Mouse (Mus musculus) MEL (cell line): ENCODE data around the gene Ambra1. TPM values are rescaled to one million over a fixed set of nuclear protein-coding genes. Genes with fewer than 3 reads are reported as not detected.

Source experiments
- DNase-seq: peaks from one replicate; pipeline ENCODE4 v3.0.0; 2011; ENCODE audit warnings: low read depth, low spot score
- H3K27ac ChIP-seq: 2 replicates; pipeline ENCODE4 v1.5.1; 2012; ENCODE audit warnings: low read depth, mild to moderate bottlenecking, control low read depth, low read length, moderate library complexity; ENCODE audit not compliant: control insufficient read depth
- H3K27me3 ChIP-seq, 2 experiments: fragments of 150-350 bp in 1 of 2; sonication (generic) in 1 of 2; 2 replicates each; pipeline ENCODE4 v1.6.1; 2012; ENCODE audit warnings: low read length in 2 of 2, mild to moderate bottlenecking in 2 of 2, improper control_type of control experiment in 1 of 2, moderate library complexity in 1 of 2; ENCODE audit not compliant: insufficient read depth in 2 of 2, control insufficient read depth in 1 of 2
- H3K36me3 ChIP-seq, 2 experiments: 2 replicates each; pipeline ENCODE4 v1.6.1; 2012 to 2014; ENCODE audit warnings: low read length in 2 of 2, improper control_type of control experiment in 1 of 2, inconsistent platforms in 1 of 2, mild to moderate bottlenecking in 1 of 2; ENCODE audit not compliant: insufficient read depth in 2 of 2, control insufficient read depth in 1 of 2
- H3K4me1 ChIP-seq, 2 experiments: fragments of 150-350 bp in 1 of 2; sonication (generic) in 1 of 2; 2 replicates each; pipeline ENCODE4 v1.6.1; 2012; ENCODE audit warnings: low read length in 2 of 2, improper control_type of control experiment in 1 of 2, mild to moderate bottlenecking in 1 of 2; ENCODE audit not compliant: insufficient read depth in 2 of 2, control insufficient read depth in 1 of 2
- H3K4me3 ChIP-seq, 2 experiments: fragments of 150-350 bp in 1 of 2; sonication (generic) in 1 of 2; 2 replicates each; pipeline ENCODE4 v1.5.1; 2012; ENCODE audit warnings: low read depth in 2 of 2, low read length in 2 of 2, mild to moderate bottlenecking in 2 of 2, moderate library complexity in 2 of 2, control low read depth in 1 of 2, improper control_type of control experiment in 1 of 2; ENCODE audit not compliant: control insufficient read depth in 1 of 2, insufficient read depth in 1 of 2
- H3K79me2 ChIP-seq: 2 replicates; pipeline ENCODE4 v1.6.1; 2012; ENCODE audit warnings: mild to moderate bottlenecking, low read length, moderate library complexity; ENCODE audit not compliant: control insufficient read depth, poor library complexity, insufficient read depth
- H3K9ac ChIP-seq: 2 replicates; pipeline ENCODE4 v1.6.1; 2012; ENCODE audit warnings: low read depth, mild to moderate bottlenecking, control low read depth, low read length, moderate library complexity; ENCODE audit not compliant: control insufficient read depth, poor library complexity, severe bottlenecking
- H3K9me3 ChIP-seq: fragments of 150-350 bp; sonication (generic); replicated peaks from 2 replicates; pipeline ENCODE4 v1.6.1; 2012; ENCODE audit warnings: mild to moderate bottlenecking, low read length, improper control_type of control experiment, moderate library complexity; ENCODE audit not compliant: insufficient read depth
- CHD1 ChIP-seq: IDR thresholded peaks from 2 replicates; pipeline ENCODE4 v1.6.1; 2012; ENCODE audit warnings: low read depth, mild to moderate bottlenecking, inconsistent platforms, low read length, improper control_type of control experiment
- CHD2 ChIP-seq: IDR thresholded peaks from 2 replicates; pipeline ENCODE4 v1.6.1; 2011; ENCODE audit warnings: low read length, improper control_type of control experiment
- CTCF ChIP-seq, 3 experiments: IDR thresholded peaks in 2 of 3; conservative IDR thresholded peaks in 1 of 3; 2 replicates each; pipeline ENCODE4 v1.5.1; 2011 to 2012; ENCODE audit warnings: low read length in 3 of 3, low read depth in 2 of 3, mild to moderate bottlenecking in 2 of 3, improper control_type of control experiment in 1 of 3, inconsistent platforms in 1 of 3, mixed read lengths in 1 of 3, moderate library complexity in 1 of 3; ENCODE audit not compliant: control insufficient read depth in 1 of 3, insufficient read depth in 1 of 3, poor library complexity in 1 of 3, severe bottlenecking in 1 of 3
- E2F4 ChIP-seq: IDR thresholded peaks from 2 replicates; pipeline ENCODE4 v1.6.1; 2011; ENCODE audit warnings: low read depth, low read length, improper control_type of control experiment, borderline replicate concordance
- ELF1 ChIP-seq: IDR thresholded peaks from 2 replicates; pipeline ENCODE4 v1.6.1; 2014; ENCODE audit warnings: low read depth, mild to moderate bottlenecking, inconsistent platforms, low read length, improper control_type of control experiment, moderate library complexity
- ETS1 ChIP-seq: IDR thresholded peaks from 2 replicates; pipeline ENCODE4 v1.6.1; 2012; ENCODE audit warnings: low read depth, mild to moderate bottlenecking, inconsistent platforms, low read length, improper control_type of control experiment, moderate library complexity
- GABPA ChIP-seq: IDR thresholded peaks from 2 replicates; pipeline ENCODE4 v1.6.1; 2012; ENCODE audit warnings: low read depth, mild to moderate bottlenecking, inconsistent platforms, low read length, improper control_type of control experiment, moderate library complexity
- GATA1 ChIP-seq: IDR thresholded peaks from 2 replicates; pipeline ENCODE4 v1.6.1; 2011; ENCODE audit warnings: low read depth, low read length, improper control_type of control experiment
- HCFC1 ChIP-seq: IDR thresholded peaks from 2 replicates; pipeline ENCODE4 v1.6.1; 2012; ENCODE audit warnings: low read depth, mild to moderate bottlenecking, inconsistent platforms, low read length, improper control_type of control experiment, moderate library complexity
- JUND ChIP-seq: IDR thresholded peaks from 2 replicates; pipeline ENCODE4 v1.6.1; 2011; ENCODE audit warnings: low read depth, mild to moderate bottlenecking, improper control_type of control experiment, low read length
- KAT2A ChIP-seq: conservative IDR thresholded peaks from 2 replicates; pipeline ENCODE4 v1.6.1; 2012; ENCODE audit warnings: low read depth, low read length, improper control_type of control experiment, inconsistent platforms
- MAFK ChIP-seq: IDR thresholded peaks from 2 replicates; pipeline ENCODE4 v1.6.1; 2011; ENCODE audit warnings: low read depth, mild to moderate bottlenecking, low read length, improper control_type of control experiment, borderline replicate concordance
- MAX ChIP-seq: IDR thresholded peaks from 2 replicates; pipeline ENCODE4 v1.6.1; 2011; ENCODE audit warnings: low read length, improper control_type of control experiment
- MAZ ChIP-seq: IDR thresholded peaks from 2 replicates; pipeline ENCODE4 v1.6.1; 2012; ENCODE audit warnings: low read depth, mild to moderate bottlenecking, inconsistent platforms, low read length, improper control_type of control experiment
- MEF2A ChIP-seq: IDR thresholded peaks from 2 replicates; pipeline ENCODE4 v1.6.1; 2014; ENCODE audit warnings: low read depth, mild to moderate bottlenecking, inconsistent platforms, low read length, improper control_type of control experiment; ENCODE audit not compliant: poor library complexity, insufficient replicate concordance, severe bottlenecking; ENCODE audit errors: extremely low read depth
- MXI1 ChIP-seq: IDR thresholded peaks from 2 replicates; pipeline ENCODE4 v1.6.1; 2011; ENCODE audit warnings: mild to moderate bottlenecking, low read depth, low read length, improper control_type of control experiment
- MYB ChIP-seq: IDR thresholded peaks from 2 replicates; pipeline ENCODE4 v1.6.1; 2011; ENCODE audit warnings: mild to moderate bottlenecking, low read depth, low read length, improper control_type of control experiment
- MYC ChIP-seq: IDR thresholded peaks from 2 replicates; pipeline ENCODE4 v1.6.1; 2011; ENCODE audit warnings: low read depth, mild to moderate bottlenecking, low read length, improper control_type of control experiment, moderate library complexity
- NELFE ChIP-seq: IDR thresholded peaks from 2 replicates; pipeline ENCODE4 v1.6.1; 2011; ENCODE audit warnings: low read depth, low read length, improper control_type of control experiment
- NRF1 ChIP-seq: IDR thresholded peaks from 2 replicates; pipeline ENCODE4 v1.6.1; 2014; ENCODE audit warnings: low read depth, mild to moderate bottlenecking, inconsistent platforms, low read length, improper control_type of control experiment, moderate library complexity; ENCODE audit not compliant: poor library complexity, insufficient read depth, severe bottlenecking
- POLR2AphosphoS5 ChIP-seq: IDR thresholded peaks from 2 replicates; pipeline ENCODE4 v1.6.1; 2012; ENCODE audit warnings: low read depth, borderline replicate concordance, mild to moderate bottlenecking, inconsistent platforms, low read length, moderate library complexity, mixed read lengths
- RAD21 ChIP-seq: IDR thresholded peaks from 2 replicates; pipeline ENCODE4 v1.6.1; 2011; ENCODE audit warnings: mild to moderate bottlenecking, low read depth, low read length, improper control_type of control experiment
- RCOR1 ChIP-seq: IDR thresholded peaks from 2 replicates; pipeline ENCODE4 v1.6.1; 2012; ENCODE audit warnings: low read depth, mild to moderate bottlenecking, inconsistent platforms, low read length, improper control_type of control experiment
- SIN3A ChIP-seq: IDR thresholded peaks from 2 replicates; pipeline ENCODE4 v1.6.1; 2012; ENCODE audit warnings: low read length, improper control_type of control experiment, inconsistent platforms
- SMC3 ChIP-seq: IDR thresholded peaks from 2 replicates; pipeline ENCODE4 v1.6.1; 2011; ENCODE audit warnings: low read depth, low read length, improper control_type of control experiment
- TAL1 ChIP-seq: IDR thresholded peaks from 2 replicates; pipeline ENCODE4 v1.6.1; 2012; ENCODE audit warnings: mild to moderate bottlenecking, inconsistent platforms, low read length, moderate library complexity, mixed read lengths
- TBP ChIP-seq: IDR thresholded peaks from 2 replicates; pipeline ENCODE4 v1.8.0; 2011; ENCODE audit warnings: low read depth, low read length, improper control_type of control experiment
- TCF12 ChIP-seq: IDR thresholded peaks from 2 replicates; pipeline ENCODE4 v1.6.1; 2014; ENCODE audit warnings: low read depth, mild to moderate bottlenecking, inconsistent platforms, low read length, improper control_type of control experiment, moderate library complexity
- UBTF ChIP-seq: IDR thresholded peaks from 2 replicates; pipeline ENCODE4 v1.6.1; 2012; ENCODE audit warnings: low read depth, mild to moderate bottlenecking, inconsistent platforms, low read length, improper control_type of control experiment, moderate library complexity, borderline replicate concordance; ENCODE audit not compliant: insufficient read depth
- USF1 ChIP-seq: IDR thresholded peaks from 2 replicates; pipeline ENCODE4 v1.6.1; 2014; ENCODE audit warnings: low read depth, mild to moderate bottlenecking, inconsistent platforms, low read length, improper control_type of control experiment, moderate library complexity
- USF2 ChIP-seq, 2 experiments: IDR thresholded peaks; 2 replicates each; pipeline ENCODE4 v1.6.1; 2011 to 2012; ENCODE audit warnings: improper control_type of control experiment in 2 of 2, low read length in 2 of 2, borderline replicate concordance in 1 of 2, inconsistent platforms in 1 of 2, low read depth in 1 of 2, mild to moderate bottlenecking in 1 of 2; ENCODE audit not compliant: insufficient read depth in 1 of 2
- ZC3H11A ChIP-seq: IDR thresholded peaks from 2 replicates; pipeline ENCODE4 v1.6.1; 2012; ENCODE audit warnings: low read depth, mild to moderate bottlenecking, inconsistent platforms, low read length, improper control_type of control experiment
- ZKSCAN1 ChIP-seq: IDR thresholded peaks from 2 replicates; pipeline ENCODE4 v1.6.1; 2012; ENCODE audit warnings: low read depth, mild to moderate bottlenecking, inconsistent platforms, low read length, improper control_type of control experiment, moderate library complexity
- ZMIZ1 ChIP-seq: IDR thresholded peaks from 2 replicates; pipeline ENCODE4 v1.6.1; 2012; ENCODE audit warnings: low read depth, mild to moderate bottlenecking, inconsistent platforms, low read length, improper control_type of control experiment, moderate library complexity
- ZNF384 ChIP-seq: IDR thresholded peaks from 2 replicates; pipeline ENCODE4 v1.6.1; 2012; ENCODE audit warnings: low read depth, mild to moderate bottlenecking, inconsistent platforms, low read length, improper control_type of control experiment
- polyA plus RNA-seq, 2 experiments: library from polyadenylated mRNA; stranded (reverse) in 1 of 2; unstranded in 1 of 2; fragments of >175 nt in 1 of 2; fragments of >200 nt in 1 of 2; gene quantifications; 2 replicates each; pipeline versions ENCODE4 v1.2.1 to v1.2.4; 2012; ENCODE audit warnings: low replicate concordance in 2 of 2, low read depth in 1 of 2; ENCODE audit not compliant: insufficient read length in 2 of 2, insufficient read depth in 1 of 2, missing spikeins in 1 of 2
- total RNA-seq: library from RNA; depleted of rRNA; stranded (reverse); fragments of 300-350 nt; gene quantifications from 2 replicates; pipeline ENCODE4 v1.2.3, GENCODE M21; 2012

The Ambra1 gene
- total and polyA plus RNA-seq, 3 experiments = 14.6 to 24.7 TPM; not detected in 1

GRCm38 (mm10) chr2:91922586-91923414 lies 192.9 kb downstream of the Ambra1 start:
- Histone ChIP-seq H3K36me3 (peaks cover 0 to 5% of the 10 kb centered on the region in 2 experiments; a peak in 2 of 4 replicates), H3K79me2 (peaks cover 34% of the 10 kb centered on the region), H3K9ac (peak overlapping the region; percentile 85), H3K9me3 (no peaks in the 10 kb centered on the region), H3K4me1 (peaks cover 3 to 21% of the 10 kb centered on the region in 2 experiments), H3K27ac (peak overlapping the region; percentile 84), H3K4me3 (peak overlapping the region; percentile 70 to 75), H3K27me3 (no peaks in the 10 kb centered on the region)
- DNase-seq = peak; percentile 89
- TF ChIP-seq TCF12 (peak; percentile 38; the same call in 1 of the 2 replicates), USF1 (no peak), ELF1 (peak; percentile 55), USF2 (IDR thresholded peaks at IDR 0.05; ENCODE audit: borderline replicate concordance in 1 of 2, insufficient read depth in 1 of 2, low read depth in 1 of 2, low read length in 2 of 2) (no peak), JUND (no peak), TAL1 (no peak), CHD2 (no peak), NELFE (peak; percentile 76), CTCF (IDR thresholded peaks at IDR 0.05 in 2 of 3, conservative IDR thresholded peaks at IDR 0.05 in 1 of 3; ENCODE audit: control insufficient read depth in 1 of 3, insufficient read depth in 1 of 3, low read depth in 2 of 3, low read length in 3 of 3, poor library complexity in 1 of 3, severe bottlenecking in 1 of 3) (no peak), SIN3A (peak; percentile 86), ZNF384 (no peak), CHD1 (no peak; the same call in 1 of the 2 replicates), ETS1 (0 out of 2 replicates have a peak, but pooled peaks have one; percentile 18), POLR2AphosphoS5 (no peak), MEF2A (no peak), GATA1 (no peak), KAT2A (peak; percentile 46; the same call in 1 of the 2 replicates), MAFK (no peak), MAZ (peak; percentile 75), MAX (no peak; the same call in 1 of the 2 replicates), RCOR1 (no peak), ZKSCAN1 (no peak), SMC3 (no peak), RAD21 (no peak), TBP (peak; percentile 29; the same call in 1 of the 2 replicates), ZC3H11A (no peak), MXI1 (peak; percentile 51), NRF1 (no peak), E2F4 (no peak), MYB (no peak), ZMIZ1 (0 out of 2 replicates have a peak, but pooled peaks have one; percentile 71), GABPA (no peak), MYC (peak; percentile 36; the same call in 1 of the 2 replicates), HCFC1 (peak; percentile 63), UBTF (no peak)
